Mouse (Mus musculus) left cerebral cortex, adult 11 months (tissue): ENCODE measurements around the gene Nlrc3.

ENCODE experiments used
- DNase-seq: peaks from one replicate; pipeline ENCODE4 v3.0.0; 2022; ENCODE audit warnings: low spot score

Gene Nlrc3

GRCm38 (mm10) chr16:3929151-3929550 lies 47.3 kb downstream of the Nlrc3 start:
- DNase-seq = no peak

- no peak for DNase-seq
Observed at GRCm38 (mm10) chr16:3928582-3928981, 47.9 kb downstream of the Nlrc3 start.

GRCm38 (mm10) chr16:3923966-3924365 lies 52.5 kb downstream of the Nlrc3 start:
- no peak for DNase-seq

- no peak for DNase-seq
Observed at GRCm38 (mm10) chr16:3923515-3923914, 52.9 kb downstream of the Nlrc3 start.

- no peak for DNase-seq
Observed at GRCm38 (mm10) chr16:3920756-3921155, 55.7 kb downstream of the Nlrc3 start.

- no peak for DNase-seq
Observed at GRCm38 (mm10) chr16:3909118-3909517, 67.3 kb downstream of the Nlrc3 start.

GRCm38 (mm10) chr16:3908537-3909111 lies 67.8 kb downstream of the Nlrc3 start, which contains the start of the genes 1700037C18Rik and Cluap1:
1700037C18Rik (minus strand) TSS chr16:3908689.
Cluap1 (plus strand) TSS chr16:3908801.
- DNase-seq = peak; percentile 92

- DNase-seq = no peak
Observed at GRCm38 (mm10) chr16:3907471-3907870, 69.0 kb downstream of the Nlrc3 start.

- no peak for DNase-seq
Observed at GRCm38 (mm10) chr16:3896553-3896952, 79.9 kb downstream of the Nlrc3 start.

GRCm38 (mm10) chr16:3896046-3896445 lies 80.4 kb downstream of the Nlrc3 start:
- DNase-seq = no peak

GRCm38 (mm10) chr16:3895173-3895792 lies 81.1 kb downstream of the Nlrc3 start:
- no peak for DNase-seq
